21 mouse cellular contexts compared by ENCODE assay signal in the genomic region with DNA sequence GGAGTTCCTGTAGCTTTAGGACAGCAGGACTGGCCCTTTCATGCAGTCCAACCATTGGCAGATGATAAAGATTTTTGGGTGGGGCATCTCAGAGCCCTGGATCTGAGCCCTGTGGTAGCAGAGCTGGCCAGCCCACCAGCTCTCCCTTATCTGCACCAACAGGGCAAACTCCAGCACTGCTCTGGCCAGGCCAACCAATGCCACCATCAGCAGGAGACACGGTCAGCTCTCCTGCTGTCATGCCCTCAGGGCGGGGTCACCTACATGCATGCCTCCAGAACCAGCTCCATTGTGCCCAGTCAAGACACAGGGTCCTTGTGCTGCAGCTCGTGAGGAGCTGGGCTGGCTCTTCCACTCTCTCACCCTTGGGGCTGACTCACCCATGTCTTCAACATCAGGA. TPM values are rescaled to one million over a fixed set of nuclear protein-coding genes. Genes with fewer than 3 reads are reported as not detected.
DNase-seq lines count a peak whose midpoint lies in the region; ATAC-seq lines count a peak whose summit lies in the region.
"Had no signal": no experiment of that assay in that cellular context is flagged by ENCODE, and none has a peak within 500 bp of the region (broad histone marks: within the 10 kb centered on the region; RNA-seq: fewer than 3 reads in every experiment).

No protein-coding gene starts in this region.

- no peaks in the 10 kb centered on the region for H3K9me3 ChIP-seq in megakaryocyte, embryonic 14.5 days
- H3K9me3 ChIP-seq in hindbrain, embryonic 11.5 days (ENCODE audit: control insufficient read depth, low read length): no peaks in the 10 kb centered on the region
- H3K9me3 ChIP-seq: embryonic facial prominence, embryonic 10.5 days; embryonic facial prominence, embryonic 12.5 days; forebrain, embryonic 10.5 days; forebrain, embryonic 12.5 days had no signal

- H3K4me1 ChIP-seq in megakaryocyte, embryonic 14.5 days: peaks cover 33% of the 10 kb centered on the region
- peaks cover 6% of the 10 kb centered on the region for H3K4me1 ChIP-seq in hindbrain, embryonic 11.5 days (replicated peaks; ENCODE audit: control insufficient read depth, insufficient read depth, low read length)

- H3K27ac ChIP-seq in hindbrain, embryonic 11.5 days (ENCODE audit: low read depth, low read length): no peak overlapping the region
- H3K27ac ChIP-seq: embryonic facial prominence, embryonic 10.5 days; embryonic facial prominence, embryonic 12.5 days; forebrain, embryonic 10.5 days; forebrain, embryonic 12.5 days had no signal

- 75% methylated on average over 3 of the region's 3 CpGs for WGBS in hindbrain, embryonic 11.5 days

- H3K36me3 ChIP-seq in megakaryocyte, embryonic 14.5 days (replicated peaks; ENCODE audit: low read length): peaks cover 3% of the 10 kb centered on the region
- H3K36me3 ChIP-seq in hindbrain, embryonic 11.5 days (ENCODE audit: control insufficient read depth, insufficient read depth, low read length): no peaks in the 10 kb centered on the region
- H3K36me3 ChIP-seq: embryonic facial prominence, embryonic 10.5 days; embryonic facial prominence, embryonic 12.5 days; forebrain, embryonic 10.5 days; forebrain, embryonic 12.5 days had no signal

- ATAC-seq in megakaryocyte, adult 5-6 weeks (ENCODE audit: poor library complexity, severe bottlenecking): no peak
- ATAC-seq in megakaryocyte progenitor cell, adult 5-6 weeks (replicated peaks; ENCODE audit: poor library complexity): peak; percentile 8; the same call in 1 of the 2 replicates
- ATAC-seq in hindbrain, embryonic 11.5 days (ENCODE audit: low FRiP score): no peak
- ATAC-seq: activated CD4-positive, CD25-positive, alpha-beta regulatory T cell, adult 4 months; forebrain, embryonic 14.5 days; forebrain, embryonic 16.5 days; Patski had no signal

- peaks cover 26% of the 10 kb centered on the region for H3K27me3 ChIP-seq in megakaryocyte, embryonic 14.5 days (replicated peaks)
- no peaks in the 10 kb centered on the region for H3K27me3 ChIP-seq in hindbrain, embryonic 11.5 days (ENCODE audit: control insufficient read depth, insufficient read depth, low read length)

- no peak overlapping the region for H3K4me2 ChIP-seq in hindbrain, embryonic 11.5 days (replicated peaks; ENCODE audit: low read depth, low read length)
- H3K4me2 ChIP-seq: embryonic facial prominence, embryonic 12.5 days; forebrain, embryonic 12.5 days had no signal

- no peak overlapping the region for H3K9ac ChIP-seq in hindbrain, embryonic 11.5 days (ENCODE audit: low read depth, low read length)
- H3K9ac ChIP-seq: embryonic facial prominence, embryonic 12.5 days; forebrain, embryonic 12.5 days had no signal

- DNase-seq in hindbrain, embryonic 11.5 days (ENCODE audit: low spot score): no peak
- no peak for DNase-seq in Muller cell, postnatal 12 days (ENCODE audit: inconsistent ontology term)
- DNase-seq: adrenal gland, adult 8-10 months; adrenal gland, postnatal 14 days; adrenal gland, postnatal 36 days; cerebellum, adult 11-12 months; cerebellum, adult 2 months; cerebellum, adult 9-10 months; cerebellum, postnatal 10 days; cerebellum, postnatal 25 days had no signal

- peak overlapping the region; percentile 65 for H3K4me3 ChIP-seq in megakaryocyte, embryonic 14.5 days (replicated peaks)
- H3K4me3 ChIP-seq in hindbrain, embryonic 11.5 days (ENCODE audit: low read depth, low read length): no peak overlapping the region
- H3K4me3 ChIP-seq: embryonic facial prominence, embryonic 10.5 days; embryonic facial prominence, embryonic 12.5 days; forebrain, embryonic 10.5 days; forebrain, embryonic 12.5 days had no signal

RNA-seq across cellular contexts. Expression of a gene that starts 2.7 kb away (rescaled TPM):
- 30.7 and 36.1 TPM in 2 replicates for polyA plus RNA-seq in megakaryocyte, embryonic 14.5 days (2012; ENCODE audit: insufficient read depth, low replicate concordance)
- total RNA-seq in megakaryocyte, adult 5-6 weeks (2015): 36.1 and 37.6 TPM in 2 replicates
- total RNA-seq in megakaryocyte, adult 5-6 weeks (2017): 24.3 and 25.5 TPM in 2 replicates
- total RNA-seq in megakaryocyte progenitor cell, adult 5-6 weeks (2015): 33.2 and 38.1 TPM in 2 replicates
- total RNA-seq in megakaryocyte progenitor cell, adult 5-6 weeks (2017): 24.9 and 26.2 TPM in 2 replicates
- 32.3 and 35.3 TPM in 2 replicates for polyA plus RNA-seq in hindbrain, embryonic 11.5 days (2014; fragmentation: Nextera tagmentation; extraction: Ambion mirVana)
